Mouse (Mus musculus) adrenal gland, postnatal 10 days (tissue): ENCODE measurements around the gene Atxn1. TPM values are rescaled to one million over a fixed set of nuclear protein-coding genes. Genes with fewer than 3 reads are reported as not detected.
A peak's percentile ranks its signal among the peaks of the same experiment; 100 is the strongest.

Source experiments
- DNase-seq: peaks from one replicate; pipeline ENCODE4 v3.0.0; 2021; ENCODE audit warnings: mixed read lengths
- total RNA-seq, 2 experiments: library from RNA; stranded (reverse); gene quantifications; 2 replicates each; pipeline ENCODE4 v1.2.3; 2021

Atxn1 gene
- total RNA-seq, 2 experiments from 2014 or later: 25.2 to 41.2 TPM

- no peak for DNase-seq
Measured at GRCm38 (mm10) chr13:45773381-45774168, 191.2 kb downstream of the Atxn1 start.

DNA sequence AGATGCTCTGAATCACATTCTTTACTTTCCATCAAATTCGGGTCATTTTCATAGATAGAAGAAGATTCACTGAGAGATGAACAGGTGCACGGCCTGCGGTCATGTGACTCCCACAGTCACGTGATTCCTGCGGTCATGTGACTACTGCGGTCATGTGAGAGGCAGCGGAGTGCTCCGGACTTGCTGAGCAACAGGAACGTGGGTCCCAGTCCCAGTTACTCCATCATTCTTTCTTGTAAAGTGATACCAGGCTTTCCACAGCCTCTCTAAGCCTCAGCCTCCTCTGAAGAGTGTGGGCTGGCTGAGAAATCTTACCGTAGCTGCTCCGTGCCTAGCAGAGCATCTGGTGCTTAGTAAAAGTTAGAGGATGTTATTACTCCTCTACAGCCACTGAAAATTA lies 195.1 kb downstream of the Atxn1 start:
- DNase-seq: no peak

- DNase-seq: no peak
Measured at GRCm38 (mm10) chr13:45768250-45768649, 196.6 kb downstream of the Atxn1 start.

GRCm38 (mm10) chr13:45764354-45764753 lies 200.5 kb downstream of the Atxn1 start:
- no peak for DNase-seq

- peak; percentile 49 for DNase-seq
Measured at GRCm38 (mm10) chr13:45762278-45762677, 202.5 kb downstream of the Atxn1 start.

DNA sequence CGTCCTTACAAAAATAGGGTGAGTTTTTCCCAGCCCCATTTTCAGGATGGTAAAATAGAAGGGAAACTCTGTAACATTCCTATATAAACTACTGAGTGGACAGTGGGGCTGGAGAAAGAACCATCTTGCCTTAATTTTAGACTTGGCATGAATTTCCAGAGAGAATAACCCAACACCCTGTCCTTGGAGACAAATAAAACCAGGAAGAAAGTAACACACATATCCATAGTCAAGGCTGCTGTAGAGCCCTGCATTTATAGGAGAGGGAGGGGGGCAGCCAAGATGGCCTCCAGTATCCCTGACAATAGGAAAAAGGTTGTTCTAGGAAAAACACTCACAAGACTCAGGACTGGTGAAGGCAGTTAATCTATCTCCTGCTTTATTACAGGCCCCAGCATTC lies 210.3 kb downstream of the Atxn1 start:
- no peak for DNase-seq

DNA sequence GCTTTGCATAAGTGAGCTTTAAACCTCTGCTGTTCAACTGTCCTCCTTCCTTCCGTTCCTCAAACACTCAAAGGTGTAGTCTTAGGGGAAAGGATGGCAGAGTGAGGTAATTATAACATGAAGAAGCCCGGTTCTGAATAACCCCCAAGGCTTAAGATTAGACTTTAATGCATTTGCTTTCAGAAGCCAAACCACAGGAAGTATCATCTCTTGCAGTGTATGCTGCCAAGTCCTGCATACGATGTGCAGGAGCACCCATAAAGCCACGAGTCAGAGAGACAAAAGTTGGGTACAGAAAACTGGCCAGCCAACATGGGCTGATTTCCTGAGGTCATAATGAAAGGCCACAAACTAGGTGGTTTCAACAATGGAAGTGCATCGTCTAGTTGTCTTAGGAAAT lies 212.3 kb downstream of the Atxn1 start:
- DNase-seq: no peak

GRCm38 (mm10) chr13:45751231-45751630 lies 213.6 kb downstream of the Atxn1 start:
- peak; percentile 46 for DNase-seq

- no peak for DNase-seq
Measured at GRCm38 (mm10) chr13:45750627-45751026, 214.2 kb downstream of the Atxn1 start.

- no peak for DNase-seq
Measured at GRCm38 (mm10) chr13:45749937-45750336, 214.9 kb downstream of the Atxn1 start.

- no peak for DNase-seq
Measured at GRCm38 (mm10) chr13:45749222-45749621, 215.6 kb downstream of the Atxn1 start.

DNA sequence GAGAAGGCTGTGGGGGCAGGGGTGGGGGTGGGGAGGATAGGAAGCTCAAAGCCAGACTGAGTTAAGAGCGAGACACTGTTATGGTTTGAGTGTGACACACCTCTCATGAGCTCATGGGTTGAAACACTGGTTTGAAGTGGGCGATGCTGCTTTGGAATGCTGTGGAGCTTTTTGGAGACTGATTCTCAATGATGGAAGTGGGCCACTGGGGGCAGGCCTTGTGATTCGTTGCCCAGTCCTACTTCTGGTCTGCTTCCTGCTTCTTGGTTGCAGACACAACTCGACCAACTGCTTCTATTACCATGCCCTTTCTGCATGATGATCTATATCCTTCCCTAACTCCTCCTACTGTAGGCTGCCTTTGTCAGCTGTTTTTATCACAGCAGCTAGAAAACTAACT lies 216.1 kb downstream of the Atxn1 start:
- DNase-seq: no peak

- DNase-seq: no peak
Measured at GRCm38 (mm10) chr13:45745851-45746773, 218.7 kb downstream of the Atxn1 start.

- DNase-seq: no peak
Measured at GRCm38 (mm10) chr13:45744803-45745432, 219.9 kb downstream of the Atxn1 start.

GRCm38 (mm10) chr13:45743848-45744247 lies 221.0 kb downstream of the Atxn1 start:
- DNase-seq: no peak

DNA sequence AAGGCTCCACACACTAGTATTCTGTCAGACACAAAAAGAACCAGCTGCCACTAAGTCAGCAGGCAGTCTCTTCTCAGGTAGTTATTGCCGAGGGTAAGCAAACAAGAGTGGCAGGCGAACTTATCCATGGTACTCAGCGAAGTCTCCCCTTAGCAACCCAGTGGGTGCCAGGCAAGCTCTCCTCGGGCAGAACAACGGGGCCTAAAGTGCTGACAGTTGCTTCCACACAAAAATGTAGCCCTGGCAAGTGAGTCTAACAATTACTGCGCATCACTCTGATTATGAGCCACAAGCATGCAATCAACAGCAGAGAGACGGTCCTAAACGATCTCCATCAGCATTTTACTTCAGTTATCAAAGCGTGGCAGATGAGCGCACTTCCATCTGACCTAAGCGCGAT lies 224.4 kb downstream of the Atxn1 start:
- DNase-seq: no peak

GRCm38 (mm10) chr13:45736241-45736640 lies 228.6 kb downstream of the Atxn1 start:
- DNase-seq: no peak

DNA sequence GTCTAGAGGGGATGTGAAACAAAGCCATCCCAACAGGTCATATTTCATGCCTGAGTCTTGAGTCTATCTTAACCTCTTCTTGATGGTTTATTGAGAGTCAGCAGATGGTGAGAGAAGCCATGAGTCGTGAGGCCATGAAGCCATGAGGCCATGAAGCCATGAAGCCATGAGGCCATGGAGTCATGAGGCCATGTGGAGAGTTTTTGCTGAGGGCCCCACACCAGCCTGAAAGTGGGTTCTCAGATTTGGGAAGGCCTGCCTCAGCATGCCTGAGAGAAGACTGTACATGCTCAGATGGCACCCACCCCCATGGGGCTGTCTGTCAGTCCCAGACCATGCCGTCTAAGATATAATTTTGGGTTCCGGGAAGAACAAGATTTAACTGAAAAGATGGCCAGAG lies 229.0 kb downstream of the Atxn1 start:
- no peak for DNase-seq

DNA sequence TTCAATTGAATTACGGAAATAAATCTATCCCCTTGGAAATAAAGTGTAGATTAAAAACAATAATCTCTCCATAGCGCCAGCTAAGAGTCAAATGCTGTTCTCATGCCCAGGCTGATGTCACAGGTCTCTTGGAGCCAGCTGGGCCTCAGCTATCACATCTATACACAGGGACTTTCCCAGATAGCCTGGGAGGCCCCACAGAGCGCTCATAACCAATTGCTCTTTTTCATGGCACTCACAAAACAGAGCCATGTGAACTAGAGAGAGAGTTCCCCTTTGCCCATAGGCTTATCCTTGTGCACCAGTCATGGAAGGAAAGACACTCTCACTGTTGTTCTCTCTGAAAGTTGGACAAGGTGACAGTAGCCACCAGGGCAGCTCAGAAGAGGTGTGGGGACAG lies 230.3 kb downstream of the Atxn1 start:
- DNase-seq: no peak

DNA sequence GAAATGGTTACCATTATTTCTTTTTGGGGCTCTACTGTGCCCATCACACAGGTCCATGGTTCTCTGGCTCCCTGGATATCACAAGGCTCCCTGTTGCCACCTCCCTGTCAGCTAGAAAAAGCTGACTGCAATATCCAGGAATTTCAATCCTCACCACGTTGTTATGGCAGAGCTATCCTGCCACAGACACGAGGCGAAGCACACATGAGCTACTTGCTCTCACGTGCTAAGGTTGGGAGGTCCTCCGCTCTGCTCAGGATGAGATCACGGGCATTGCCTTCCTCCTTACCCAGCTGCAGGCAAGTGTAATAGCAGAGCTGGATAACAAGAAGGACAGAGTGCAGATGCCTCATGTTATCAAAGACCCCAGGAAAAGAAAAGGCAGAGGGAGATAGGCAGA lies 232.2 kb downstream of the Atxn1 start:
- no peak for DNase-seq

DNA sequence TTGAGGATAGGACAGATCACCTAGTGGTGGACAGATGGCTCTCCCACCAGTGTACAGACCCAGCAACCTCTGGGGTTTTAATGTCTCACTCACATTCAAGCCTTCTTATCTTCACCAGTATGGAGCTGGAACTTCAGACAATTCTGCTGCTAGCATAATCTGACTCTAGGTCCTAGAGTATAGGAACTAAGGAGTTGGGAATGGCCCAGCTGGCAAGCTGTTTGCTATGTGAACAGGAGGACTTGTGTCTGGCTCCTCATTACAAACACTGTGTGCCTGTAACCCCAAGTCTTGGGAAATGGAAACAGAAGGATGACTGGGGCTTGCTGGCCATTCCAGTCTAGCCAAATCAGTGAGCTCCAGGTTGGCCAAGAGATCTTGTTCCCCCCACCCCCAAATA lies 237.9 kb downstream of the Atxn1 start:
- no peak for DNase-seq

- no peak for DNase-seq
Measured at GRCm38 (mm10) chr13:45726181-45726580, 238.6 kb downstream of the Atxn1 start.
